Mouse (Mus musculus) stomach, embryonic 14.5 days (tissue): ENCODE data around the gene Slc25a4. TPM values are rescaled to one million over a fixed set of nuclear protein-coding genes. Genes with fewer than 3 reads are reported as not detected.

ENCODE experiments used
- ATAC-seq: fragments of 200-750 bp; cut with Nextera tagmentation; 2 replicates; pipeline ENCODE4 v1.8.0; 2017; ENCODE audit warnings: low read depth, moderate TSS enrichment; ENCODE audit not compliant: insufficient number of reproducible peaks, insufficient read depth, low FRiP score
- H3K27ac ChIP-seq: fragments of 300-500 bp; sonication (generic); 2 replicates; pipeline ENCODE4 v1.5.1; 2014; ENCODE audit warnings: mild to moderate bottlenecking, low read length, moderate library complexity, mixed read lengths
- H3K27me3 ChIP-seq: fragments of 300-500 bp; sonication (generic); 2 replicates; pipeline ENCODE4 v1.6.1; 2014; ENCODE audit warnings: low read length, control low read depth, mixed read lengths; ENCODE audit not compliant: control insufficient read depth, insufficient read depth
- H3K36me3 ChIP-seq: fragments of 300-500 bp; sonication (generic); 2 replicates; pipeline ENCODE4 v1.6.1; 2014; ENCODE audit warnings: mild to moderate bottlenecking, control low read depth, low read length, moderate library complexity, mixed read lengths; ENCODE audit not compliant: control insufficient read depth, insufficient read depth
- H3K4me1 ChIP-seq: fragments of 300-500 bp; sonication (generic); 2 replicates; pipeline ENCODE4 v1.6.1; 2014; ENCODE audit warnings: low read length, control low read depth, mixed read lengths; ENCODE audit not compliant: control insufficient read depth, insufficient read depth
- H3K4me2 ChIP-seq: fragments of 300-500 bp; sonication (generic); replicated peaks from 2 replicates; pipeline ENCODE4 v1.6.1; 2014; ENCODE audit warnings: low read depth, low read length, control low read depth
- H3K4me3 ChIP-seq: fragments of 300-500 bp; sonication (generic); 2 replicates; pipeline ENCODE4 v1.5.1; 2014; ENCODE audit warnings: low read depth, low read length, control low read depth
- H3K9ac ChIP-seq: fragments of 300-500 bp; sonication (generic); replicated peaks from 2 replicates; pipeline ENCODE4 v1.6.1; 2014; ENCODE audit warnings: low read depth, mild to moderate bottlenecking, control low read depth, low read length, moderate library complexity, mixed read lengths
- H3K9me3 ChIP-seq: fragments of 300-500 bp; sonication (generic); 2 replicates; pipeline ENCODE4 v1.6.1; 2016; ENCODE audit warnings: low read depth, low read length, control low read depth; ENCODE audit not compliant: control insufficient read depth
- WGBS: fragments of 180-500 bp; shearing (Covaris S2); extraction: QIAGEN DNeasy Blood & Tissue Kit; methylation state at CpG from one replicate; pipeline ENCODE4 v1.1.7; 2014; 5-methylcytosine and 5-hydroxymethylcytosine counted together
- polyA plus RNA-seq: library from polyadenylated mRNA; unstranded; fragments of >200 nt; fragmentation: Nextera tagmentation; extraction: Ambion mirVana; gene quantifications from 2 replicates; pipeline ENCODE4 v1.2.1, GENCODE M21; 2014

Slc25a4 gene
- polyA plus RNA-seq = 480 and 481 TPM in 2 replicates

DNA sequence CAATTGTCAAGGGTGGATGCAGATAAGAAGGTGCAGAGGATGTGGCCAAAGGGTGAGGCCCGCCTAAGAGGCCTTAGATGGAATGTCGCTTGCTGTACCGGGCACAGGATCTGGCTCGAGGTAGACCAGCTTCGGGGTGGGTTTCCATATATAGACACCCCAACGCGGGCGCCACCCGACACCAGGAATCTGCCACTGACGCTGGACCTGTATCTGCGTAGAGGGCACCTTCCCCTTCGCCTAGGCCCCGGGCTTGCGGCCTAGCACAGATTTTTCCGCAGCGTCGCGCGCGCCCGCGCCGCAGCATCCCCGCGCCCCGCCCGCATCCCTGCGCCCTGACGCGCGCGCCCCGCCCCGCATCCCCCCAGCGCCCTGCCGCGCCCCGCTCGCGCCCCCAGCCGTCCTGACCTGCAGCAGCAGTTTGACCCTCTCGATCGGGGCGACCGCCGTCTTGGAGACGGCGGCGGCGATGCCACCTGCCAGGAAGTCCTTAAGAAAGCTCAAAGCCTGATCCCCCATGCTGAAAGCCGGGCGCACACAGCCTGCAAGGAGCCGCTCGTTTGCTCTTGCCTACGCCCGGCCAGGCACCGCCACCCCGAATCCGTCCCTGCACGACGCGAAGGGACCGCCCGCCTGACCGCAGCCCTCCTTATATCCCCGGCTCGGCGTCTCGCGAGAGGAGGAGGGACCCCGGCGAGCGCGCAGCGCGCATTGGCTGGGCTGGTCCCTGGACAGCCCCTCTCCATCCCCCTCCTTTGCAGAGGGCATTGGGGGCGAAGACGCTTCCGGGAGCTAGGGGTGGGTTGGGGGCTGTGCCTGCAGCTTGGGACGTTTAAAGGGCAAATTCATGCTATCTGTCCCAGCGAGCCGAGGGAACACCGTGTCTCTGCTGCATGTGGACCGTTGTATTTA lies at the start of gene Slc25a4:
Gene Slc25a4 (minus strand): TSS at position 881 of the 912 bp plus-strand sequence.
- peak; percentile 98 for ATAC-seq
- Histone ChIP-seq H3K9me3 (no peaks in the 10 kb centered on the region), H3K4me2 (peak within 1 kb of the TSS; percentile 82), H3K4me1 (peaks cover 19% of the 10 kb centered on the region), H3K9ac (peak within 1 kb of the TSS; percentile 87), H3K4me3 (peak within 1 kb of the TSS; percentile 79), H3K36me3 (peaks cover 37% of the 10 kb centered on the region), H3K27ac (peak within 1 kb of the TSS; percentile 94), H3K27me3 (no peaks in the 10 kb centered on the region)
- under 1% methylated on average over 84 of the region's 84 CpGs for WGBS

- Histone ChIP-seq H3K27ac (no peak overlapping the region), H3K4me1 (no peaks in the 10 kb centered on the region), H3K4me3 (no peak overlapping the region), H3K27me3 (no peaks in the 10 kb centered on the region), H3K9me3 (no peaks in the 10 kb centered on the region), H3K36me3 (no peaks in the 10 kb centered on the region), H3K9ac (no peak overlapping the region), H3K4me2 (no peak overlapping the region)
- no peak for ATAC-seq
- 53% methylated on average over 19 of the region's 19 CpGs for WGBS
Observed at GRCm38 (mm10) chr8:46257921-46258682, 47.0 kb upstream of the Slc25a4 start.

DNA sequence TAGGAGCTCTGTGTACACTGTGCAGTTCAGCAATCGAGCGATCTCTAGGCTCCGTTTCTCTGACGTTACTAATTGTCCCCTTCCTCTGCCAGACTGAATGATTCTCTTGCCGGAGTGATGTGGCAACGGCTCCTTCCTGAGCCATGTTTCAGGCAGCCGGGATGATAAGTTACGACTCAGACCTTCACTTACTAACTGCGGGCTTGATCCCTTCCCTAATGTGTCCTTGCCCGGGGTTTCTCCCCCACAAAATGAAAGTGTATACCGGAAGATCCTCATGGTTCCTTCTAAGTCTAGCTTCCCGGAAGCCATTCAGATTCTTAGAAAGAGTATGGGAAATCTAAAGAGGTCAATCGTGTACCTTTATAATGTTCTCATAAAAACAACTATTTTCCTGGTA lies 41.4 kb upstream of the Slc25a4 start:
- ATAC-seq = no peak
- Histone ChIP-seq H3K27me3 (no peaks in the 10 kb centered on the region), H3K4me3 (no peak overlapping the region), H3K4me1 (no peaks in the 10 kb centered on the region), H3K4me2 (no peak overlapping the region), H3K36me3 (no peaks in the 10 kb centered on the region), H3K9me3 (no peaks in the 10 kb centered on the region), H3K27ac (no peak overlapping the region), H3K9ac (no peak overlapping the region)
- WGBS = 66% methylated on average over 13 of the region's 13 CpGs

DNA sequence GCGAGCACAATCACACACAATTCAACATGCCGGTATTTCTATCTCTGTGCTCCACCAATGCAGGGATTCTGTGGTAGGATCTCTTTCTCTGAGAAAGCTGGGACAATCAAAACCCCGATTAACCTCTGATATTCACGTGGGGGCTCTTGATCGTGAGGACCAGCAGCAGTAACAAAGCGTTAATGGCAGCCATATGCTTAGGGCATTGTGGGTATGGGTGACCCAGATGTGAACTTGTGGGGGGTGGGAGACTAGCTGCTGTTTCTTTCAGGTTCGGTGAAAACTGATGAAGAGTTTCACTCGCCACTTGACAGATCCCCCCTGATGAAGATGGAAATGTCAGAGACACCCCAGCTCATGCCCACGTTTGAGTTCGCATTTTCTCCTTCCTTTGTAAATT lies 40.5 kb upstream of the Slc25a4 start:
- no peak overlapping the region for H3K4me2 ChIP-seq
- no peaks in the 10 kb centered on the region for H3K9me3 ChIP-seq

GRCm38 (mm10) chr8:46246346-46246745 lies 35.3 kb upstream of the Slc25a4 start:
- no peak overlapping the region for H3K9ac ChIP-seq
- 58% methylated on average over 11 of the region's 11 CpGs for WGBS
- no peaks in the 10 kb centered on the region for H3K27me3 ChIP-seq
- no peaks in the 10 kb centered on the region for H3K36me3 ChIP-seq
- no peak overlapping the region for H3K4me3 ChIP-seq
- H3K4me1 ChIP-seq = no peaks in the 10 kb centered on the region
- no peak for ATAC-seq
- no peaks in the 10 kb centered on the region for H3K9me3 ChIP-seq
- H3K27ac ChIP-seq = no peak overlapping the region
- no peak overlapping the region for H3K4me2 ChIP-seq

More for the DNA sequence above, 40.5 kb upstream of the Slc25a4 start:
- no peaks in the 10 kb centered on the region for H3K27me3 ChIP-seq
- no peak for ATAC-seq
- WGBS = 43% methylated on average over 10 of the region's 10 CpGs
- H3K27ac ChIP-seq = no peak overlapping the region
- no peak overlapping the region for H3K4me3 ChIP-seq
- no peaks in the 10 kb centered on the region for H3K36me3 ChIP-seq
- no peaks in the 10 kb centered on the region for H3K4me1 ChIP-seq
- H3K9ac ChIP-seq = no peak overlapping the region

- no peak overlapping the region for H3K4me3 ChIP-seq
- no peaks in the 10 kb centered on the region for H3K4me1 ChIP-seq
- no peaks in the 10 kb centered on the region for H3K9me3 ChIP-seq
- no peak overlapping the region for H3K4me2 ChIP-seq
- H3K9ac ChIP-seq = no peak overlapping the region
- H3K36me3 ChIP-seq = no peaks in the 10 kb centered on the region
- H3K27ac ChIP-seq = no peak overlapping the region
- no peak for ATAC-seq
- 28% methylated on average over 7 of the region's 7 CpGs for WGBS
- H3K27me3 ChIP-seq = no peaks in the 10 kb centered on the region
Observed at GRCm38 (mm10) chr8:46242946-46243345, 31.9 kb upstream of the Slc25a4 start.

DNA sequence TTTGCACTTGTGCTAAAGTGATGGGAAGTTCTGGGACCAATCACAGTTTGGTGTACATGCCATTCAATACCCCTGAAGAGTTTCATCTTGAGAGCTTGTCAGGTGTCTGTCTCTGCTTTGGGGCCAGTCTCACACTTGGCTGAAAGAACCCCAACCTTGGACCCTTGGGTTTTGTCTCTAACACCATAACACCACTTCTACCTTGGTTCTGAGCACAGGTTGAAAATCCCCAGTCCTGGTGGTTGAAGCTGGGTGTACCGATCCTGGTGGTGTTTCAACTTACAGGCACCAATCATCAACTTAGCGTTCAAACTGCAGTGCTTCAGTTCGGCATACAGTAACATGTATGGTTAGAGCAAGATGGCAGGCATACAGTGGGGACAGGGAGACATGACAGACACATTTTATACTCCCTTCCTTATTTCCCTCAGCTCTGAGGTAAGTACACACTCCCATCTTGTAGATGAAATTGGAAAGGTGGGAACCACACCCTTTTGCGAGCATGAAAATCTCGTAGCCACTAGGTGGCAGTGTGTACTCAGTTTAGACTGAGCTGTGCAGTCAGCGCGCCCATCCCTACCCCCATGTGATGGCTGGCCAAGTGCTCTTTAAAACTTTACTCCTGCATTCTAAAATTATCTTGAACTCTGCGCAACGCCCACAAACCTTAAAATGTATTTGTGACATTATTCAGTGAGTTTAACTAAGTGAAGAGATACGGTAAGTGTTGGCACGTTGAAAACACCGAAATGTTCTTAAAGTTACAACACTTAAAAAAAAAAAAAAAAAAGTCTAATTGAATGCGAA lies 30.7 kb upstream of the Slc25a4 start:
- Histone ChIP-seq H3K36me3 (no peaks in the 10 kb centered on the region), H3K4me2 (no peak overlapping the region), H3K9ac (no peak overlapping the region), H3K27ac (no peak overlapping the region), H3K4me3 (no peak overlapping the region), H3K4me1 (no peaks in the 10 kb centered on the region), H3K9me3 (no peaks in the 10 kb centered on the region), H3K27me3 (no peaks in the 10 kb centered on the region)
- peak; percentile 80 for ATAC-seq
- WGBS = 27% methylated on average over 13 of the region's 13 CpGs
